In genomic region chr4:126203336-126203895, GRCm38 (mm10) we compare ENCODE assay signal across 7 mouse cellular contexts. TPM values are rescaled to one million over a fixed set of nuclear protein-coding genes. Genes with fewer than 3 reads are reported as not detected.
DNase-seq lines count a peak whose midpoint lies in the region; ATAC-seq and TF ChIP-seq lines count a peak whose summit lies in the region.

No protein-coding gene starts in this region.

- peak overlapping the region; percentile 80 for H3K4me3 ChIP-seq in lung, postnatal 0 days (ENCODE audit: low read depth, low read length)
- peak overlapping the region; percentile 57; the same call in 1 of the 2 replicates for H3K4me3 ChIP-seq in forebrain, embryonic 11.5 days (ENCODE audit: low read depth, low read length)
- H3K4me3 ChIP-seq in limb, embryonic 13.5 days = peak overlapping the region; percentile 75
- peak overlapping the region; percentile 67 for H3K4me3 ChIP-seq in stomach, embryonic 15.5 days (replicated peaks)

- ATAC-seq in lung, postnatal 0 days = no peak
- no peak for ATAC-seq in forebrain, embryonic 11.5 days (replicated peaks; ENCODE audit: low FRiP score)
- ATAC-seq in limb, embryonic 13.5 days (ENCODE audit: low FRiP score, low read depth) = no peak
- ATAC-seq in stomach, embryonic 15.5 days (ENCODE audit: insufficient read depth, low FRiP score, low read depth) = no peak

- DNase-seq in lung, postnatal 0 days (ENCODE audit: low spot score) = no peak
- DNase-seq in lung, postnatal 14 days = no peak
- no peak for DNase-seq in forebrain, embryonic 11.5 days (ENCODE audit: low spot score)
- DNase-seq in yolk sac, embryonic 10.5 days (ENCODE audit: low spot score) = no peak
- no peak for DNase-seq in layer of hippocampus, postnatal 36 days

- no peaks in the 10 kb centered on the region for H3K36me3 ChIP-seq in lung, postnatal 0 days (ENCODE audit: insufficient read depth, low read length)
- no peaks in the 10 kb centered on the region for H3K36me3 ChIP-seq in forebrain, embryonic 11.5 days (ENCODE audit: control insufficient read depth, insufficient read depth, low read length)
- no peaks in the 10 kb centered on the region for H3K36me3 ChIP-seq in limb, embryonic 13.5 days
- 0 out of 2 replicates have a peak, but pooled peaks cover 3% of the 10 kb centered on the region for H3K36me3 ChIP-seq in stomach, embryonic 15.5 days

- H3K9me3 ChIP-seq in lung, postnatal 0 days (ENCODE audit: low read length) = no peaks in the 10 kb centered on the region
- no peaks in the 10 kb centered on the region for H3K9me3 ChIP-seq in forebrain, embryonic 11.5 days (ENCODE audit: control insufficient read depth, low read length)
- no peaks in the 10 kb centered on the region for H3K9me3 ChIP-seq in limb, embryonic 13.5 days
- no peaks in the 10 kb centered on the region for H3K9me3 ChIP-seq in stomach, embryonic 15.5 days

- no peaks in the 10 kb centered on the region for H3K27me3 ChIP-seq in lung, postnatal 0 days (replicated peaks; ENCODE audit: insufficient read depth, low read length)
- no peaks in the 10 kb centered on the region for H3K27me3 ChIP-seq in forebrain, embryonic 11.5 days (ENCODE audit: control insufficient read depth, insufficient read depth, low read length)
- H3K27me3 ChIP-seq in limb, embryonic 13.5 days = no peaks in the 10 kb centered on the region
- no peaks in the 10 kb centered on the region for H3K27me3 ChIP-seq in stomach, embryonic 15.5 days (replicated peaks)

- TF ChIP-seq EP300 in lung, postnatal 0 days (IDR thresholded peaks at IDR 0.05) = no peak

- no peak for TF ChIP-seq CTCF in lung, postnatal 0 days (IDR thresholded peaks at IDR 0.05)

- H3K27ac ChIP-seq in lung, postnatal 0 days (ENCODE audit: low read length) = peak overlapping the region; percentile 99
- H3K27ac ChIP-seq in forebrain, embryonic 11.5 days (ENCODE audit: low read depth, low read length) = peak overlapping the region; percentile 66
- H3K27ac ChIP-seq in limb, embryonic 13.5 days = peak overlapping the region; percentile 81
- peak overlapping the region; percentile 90 for H3K27ac ChIP-seq in stomach, embryonic 15.5 days

- H3K9ac ChIP-seq in lung, postnatal 0 days (replicated peaks; ENCODE audit: low read depth) = peak overlapping the region; percentile 32; the same call in 1 of the 2 replicates
- peak overlapping the region; percentile 57 for H3K9ac ChIP-seq in forebrain, embryonic 11.5 days (ENCODE audit: low read length)
- H3K9ac ChIP-seq in limb, embryonic 13.5 days = peak overlapping the region; percentile 63
- H3K9ac ChIP-seq in stomach, embryonic 15.5 days = peak overlapping the region; percentile 37; the same call in 1 of the 2 replicates

- WGBS in lung, postnatal 0 days = 69% methylated on average over 10 of the region's 10 CpGs
- WGBS in forebrain, embryonic 11.5 days = 73% methylated on average over 10 of the region's 10 CpGs
- WGBS in limb, embryonic 13.5 days = 53% methylated on average over 10 of the region's 10 CpGs
- WGBS in stomach, embryonic 15.5 days = 66% methylated on average over 10 of the region's 10 CpGs

- peak overlapping the region; percentile 47 for H3K4me2 ChIP-seq in lung, postnatal 0 days (replicated peaks; ENCODE audit: low read depth, low read length)
- H3K4me2 ChIP-seq in forebrain, embryonic 11.5 days (ENCODE audit: low read depth, low read length, severe bottlenecking) = peak overlapping the region; percentile 61
- H3K4me2 ChIP-seq in limb, embryonic 13.5 days (replicated peaks) = peak overlapping the region; percentile 65
- H3K4me2 ChIP-seq in stomach, embryonic 15.5 days = peak overlapping the region; percentile 55

- peaks cover 14% of the 10 kb centered on the region for H3K4me1 ChIP-seq in lung, postnatal 0 days (ENCODE audit: insufficient read depth, low read depth, low read length)
- H3K4me1 ChIP-seq in forebrain, embryonic 11.5 days (replicated peaks; ENCODE audit: control insufficient read depth, insufficient read depth, low read length) = peaks cover 9% of the 10 kb centered on the region; the same call in 1 of the 2 replicates
- H3K4me1 ChIP-seq in limb, embryonic 13.5 days = peaks cover 45% of the 10 kb centered on the region
- H3K4me1 ChIP-seq in stomach, embryonic 15.5 days = peaks cover 18% of the 10 kb centered on the region

RNA-seq across cellular contexts. Expression of gene Thrap3, which starts 0.9 kb away (rescaled TPM):
- polyA plus RNA-seq in lung, postnatal 0 days (2015; fragmentation: Nextera tagmentation; extraction: Ambion mirVana) = 98.6 and 112 TPM in 2 replicates
- polyA plus RNA-seq in forebrain, embryonic 11.5 days (2014; fragmentation: Nextera tagmentation; extraction: Ambion mirVana) = 251 and 263 TPM in 2 replicates
- 251 and 256 TPM in 2 replicates for polyA plus RNA-seq in limb, embryonic 13.5 days (2015; fragmentation: Nextera tagmentation; extraction: Ambion mirVana)
- polyA plus RNA-seq in stomach, embryonic 15.5 days (2015; fragmentation: Nextera tagmentation; extraction: Ambion mirVana) = 182 and 203 TPM in 2 replicates
- 100 to 1,000 TPM; 148 to 151 TPM for total RNA-seq in layer of hippocampus, postnatal 36 days (2021)

RNA-seq across cellular contexts. Expression of gene Sh3d21, which starts 40.1 kb away (rescaled TPM):
- polyA plus RNA-seq in lung, postnatal 0 days (2015; fragmentation: Nextera tagmentation; extraction: Ambion mirVana) = 23.3 and 30.7 TPM in 2 replicates
- polyA plus RNA-seq in forebrain, embryonic 11.5 days (2014; fragmentation: Nextera tagmentation; extraction: Ambion mirVana) = 1.6 TPM in 2 replicates
- 9.3 and 10.5 TPM in 2 replicates for polyA plus RNA-seq in limb, embryonic 13.5 days (2015; fragmentation: Nextera tagmentation; extraction: Ambion mirVana)
- polyA plus RNA-seq in stomach, embryonic 15.5 days (2015; fragmentation: Nextera tagmentation; extraction: Ambion mirVana) = 7.4 and 10.3 TPM in 2 replicates
- under 1 TPM; 0.80 to 0.86 TPM for total RNA-seq in layer of hippocampus, postnatal 36 days (2021)

RNA-seq across cellular contexts. Expression of gene Map7d1, which starts 52.7 kb away (rescaled TPM):
- polyA plus RNA-seq in lung, postnatal 0 days (2015; fragmentation: Nextera tagmentation; extraction: Ambion mirVana) = 27.2 and 33.3 TPM in 2 replicates
- polyA plus RNA-seq in forebrain, embryonic 11.5 days (2014; fragmentation: Nextera tagmentation; extraction: Ambion mirVana) = 80.6 and 83.5 TPM in 2 replicates
- 46.5 and 49.9 TPM in 2 replicates for polyA plus RNA-seq in limb, embryonic 13.5 days (2015; fragmentation: Nextera tagmentation; extraction: Ambion mirVana)
- 34.1 and 36.9 TPM in 2 replicates for polyA plus RNA-seq in stomach, embryonic 15.5 days (2015; fragmentation: Nextera tagmentation; extraction: Ambion mirVana)
- total RNA-seq in layer of hippocampus, postnatal 36 days (2021) = 100 to 1,000 TPM; 245 to 249 TPM

RNA-seq across cellular contexts. Expression of gene Eva1b, which starts 55.9 kb away (rescaled TPM):
- 151 TPM in 2 replicates for polyA plus RNA-seq in lung, postnatal 0 days (2015; fragmentation: Nextera tagmentation; extraction: Ambion mirVana)
- polyA plus RNA-seq in forebrain, embryonic 11.5 days (2014; fragmentation: Nextera tagmentation; extraction: Ambion mirVana) = 18.6 and 19.0 TPM in 2 replicates
- 74.5 and 77.5 TPM in 2 replicates for polyA plus RNA-seq in limb, embryonic 13.5 days (2015; fragmentation: Nextera tagmentation; extraction: Ambion mirVana)
- polyA plus RNA-seq in stomach, embryonic 15.5 days (2015; fragmentation: Nextera tagmentation; extraction: Ambion mirVana) = 59.0 and 60.0 TPM in 2 replicates
- total RNA-seq in layer of hippocampus, postnatal 36 days (2021) = 1 to 10 TPM; 1.6 to 2.1 TPM

RNA-seq across cellular contexts. Expression of gene Trappc3, which starts 58.7 kb away (rescaled TPM):
- 95.9 and 97.9 TPM in 2 replicates for polyA plus RNA-seq in lung, postnatal 0 days (2015; fragmentation: Nextera tagmentation; extraction: Ambion mirVana)
- 23.3 and 25.7 TPM in 2 replicates for polyA plus RNA-seq in forebrain, embryonic 11.5 days (2014; fragmentation: Nextera tagmentation; extraction: Ambion mirVana)
- polyA plus RNA-seq in limb, embryonic 13.5 days (2015; fragmentation: Nextera tagmentation; extraction: Ambion mirVana) = 124 and 126 TPM in 2 replicates
- 91.7 and 97.1 TPM in 2 replicates for polyA plus RNA-seq in stomach, embryonic 15.5 days (2015; fragmentation: Nextera tagmentation; extraction: Ambion mirVana)
- 10 to 100 TPM; 77.9 to 83.3 TPM for total RNA-seq in layer of hippocampus, postnatal 36 days (2021)
